Mouse (Mus musculus): ENCODE measurements around the gene C130032M10Rik.

Gene C130032M10Rik

DNA sequence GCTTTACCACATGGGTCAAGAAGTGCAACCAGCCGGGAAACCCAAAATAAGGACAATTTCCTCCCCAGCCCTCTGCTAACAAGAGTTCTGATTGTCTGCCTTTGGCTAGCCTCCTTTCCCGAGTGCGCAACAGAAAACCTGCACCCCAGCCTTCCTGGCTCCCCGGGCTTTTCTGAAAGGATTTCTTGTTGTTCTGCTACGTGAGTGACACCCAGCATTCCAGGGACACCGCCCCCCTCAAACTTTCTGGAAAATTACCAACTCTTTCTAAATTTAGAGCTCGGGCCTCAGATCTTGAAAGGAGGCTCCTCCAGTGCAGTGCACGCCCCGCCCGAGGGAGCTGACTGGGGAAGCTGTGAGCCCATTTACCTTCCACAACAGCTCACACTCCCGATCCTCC lies at the start of gene C130032M10Rik:
TSS of gene C130032M10Rik (plus strand) at position 334 of the 400 bp plus-strand sequence.
- no peak for DNase-seq (ENCODE audit: low spot score in 2 of 2)

DNA sequence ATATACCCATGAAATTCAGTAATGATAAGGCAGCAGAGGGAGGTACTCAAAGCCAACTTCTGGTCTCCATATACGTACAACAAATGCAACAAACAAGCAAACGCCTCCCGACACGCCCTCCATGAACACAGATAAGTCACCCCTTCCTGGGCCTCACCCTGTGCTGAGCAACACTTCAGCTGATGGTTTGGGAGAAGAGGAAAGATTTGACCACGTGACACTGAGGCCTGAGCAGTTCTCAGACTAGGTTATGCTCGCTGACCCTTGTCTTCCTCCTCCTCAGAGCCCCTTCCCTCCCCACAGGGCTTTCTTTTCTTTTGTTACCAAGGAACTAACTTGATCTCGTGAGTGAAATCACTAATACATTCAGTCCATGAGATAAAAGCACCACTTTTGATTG lies 48.6 kb upstream of the C130032M10Rik start:
- DNase-seq (ENCODE audit: low spot score in 2 of 2), result no peak

DNA sequence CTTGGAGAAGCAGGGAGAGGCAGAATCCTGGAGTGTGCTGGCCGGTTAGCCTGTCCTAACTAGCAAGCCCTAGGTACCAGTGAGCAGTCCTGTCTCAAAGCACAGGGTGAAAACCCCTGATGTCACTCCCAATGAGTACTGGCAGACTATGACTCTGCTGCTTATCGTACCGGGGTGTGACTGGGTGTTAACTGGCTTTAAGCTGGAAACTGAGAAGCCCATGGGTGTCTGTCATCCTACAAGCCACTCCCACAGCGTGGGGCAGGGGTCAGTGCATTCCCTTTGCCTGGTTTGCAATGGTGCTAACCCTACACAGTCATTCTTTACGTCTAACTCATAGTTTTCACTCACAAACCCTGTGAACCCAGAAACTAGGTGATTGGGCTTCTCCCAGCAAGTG lies 47.3 kb upstream of the C130032M10Rik start:
- no peak for DNase-seq (ENCODE audit: low spot score in 2 of 2)

DNA sequence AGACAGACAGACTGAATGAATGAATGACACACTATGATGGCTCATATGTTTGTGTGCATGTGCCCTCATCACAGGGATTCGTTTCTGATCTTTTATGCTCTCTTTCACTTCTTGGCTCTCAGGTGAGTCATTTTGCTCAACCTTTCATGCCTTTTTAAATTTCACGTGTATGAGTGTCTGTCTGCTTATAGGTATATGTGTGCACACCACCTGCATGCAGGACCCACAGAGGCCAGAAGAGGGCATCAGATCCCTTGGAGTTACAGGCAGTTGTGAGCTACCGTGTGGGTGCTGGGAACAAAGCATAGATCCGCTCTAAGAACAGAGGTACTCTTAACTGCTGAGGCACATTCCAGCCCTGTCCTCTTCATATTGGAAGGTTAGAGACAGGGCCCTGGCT lies 46.8 kb upstream of the C130032M10Rik start:
- no peak for DNase-seq (ENCODE audit: low spot score in 2 of 2)

DNA sequence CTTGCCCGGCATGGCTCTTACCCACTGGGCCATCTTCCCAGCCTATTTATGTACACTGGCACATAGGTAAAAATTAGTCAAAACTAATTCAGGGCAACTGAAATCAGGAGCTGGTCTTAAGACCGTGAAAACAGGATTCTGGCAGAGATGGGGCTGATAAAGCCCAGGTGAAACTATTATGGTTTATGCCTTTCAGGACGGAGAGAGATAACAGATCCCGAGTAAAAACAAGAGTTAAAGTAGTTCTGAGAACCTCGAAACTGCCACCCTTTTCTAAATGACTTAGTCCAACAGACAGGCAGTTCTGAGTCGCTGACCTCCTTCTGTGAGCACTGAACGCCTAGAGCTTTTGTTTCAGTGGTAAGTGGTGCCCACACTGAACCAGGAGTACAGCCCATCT lies 43.6 kb upstream of the C130032M10Rik start:
- no peak for DNase-seq (ENCODE audit: low spot score in 2 of 2)

DNA sequence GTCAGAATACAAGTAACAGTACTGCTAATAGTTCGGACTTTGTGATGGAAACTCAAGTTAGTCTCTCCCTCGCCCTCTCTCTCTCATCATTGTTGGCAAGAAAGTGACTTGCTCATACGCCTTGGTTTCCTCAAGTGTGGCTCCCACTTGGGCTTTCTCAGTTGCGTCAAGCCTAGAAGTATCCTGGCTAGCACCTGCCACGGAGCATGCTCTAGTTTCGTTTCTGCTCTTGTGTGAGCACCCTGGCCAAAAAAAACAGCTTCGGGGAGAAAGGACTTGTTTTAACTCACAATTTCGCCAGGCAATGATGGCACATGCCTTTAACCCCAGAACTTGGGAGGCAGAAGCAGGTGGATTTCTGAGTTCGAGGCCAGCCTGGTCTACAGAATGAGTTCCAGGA lies 38.5 kb upstream of the C130032M10Rik start:
- no peak for DNase-seq (ENCODE audit: low spot score in 2 of 2)

DNA sequence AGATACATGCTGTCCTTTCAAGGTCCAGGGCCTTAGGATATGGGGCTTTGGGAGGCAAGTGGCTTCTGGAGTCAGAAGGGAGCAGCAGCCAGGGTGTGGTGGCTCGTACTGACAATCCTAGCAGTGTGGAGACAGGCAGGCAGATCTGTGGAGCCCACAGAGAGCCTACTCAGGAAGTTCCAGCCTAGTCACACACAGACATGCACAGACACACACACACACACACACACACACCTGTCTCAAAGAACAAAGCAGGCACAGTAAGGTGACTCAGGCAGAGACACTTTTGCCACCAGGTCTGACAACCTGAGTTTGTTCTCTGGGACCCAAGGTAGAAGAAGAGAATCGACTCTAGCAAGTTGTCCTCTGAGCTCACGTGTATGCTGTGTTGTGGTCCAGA lies 34.6 kb upstream of the C130032M10Rik start:
- no peak for DNase-seq (ENCODE audit: low spot score in 2 of 2)

DNA sequence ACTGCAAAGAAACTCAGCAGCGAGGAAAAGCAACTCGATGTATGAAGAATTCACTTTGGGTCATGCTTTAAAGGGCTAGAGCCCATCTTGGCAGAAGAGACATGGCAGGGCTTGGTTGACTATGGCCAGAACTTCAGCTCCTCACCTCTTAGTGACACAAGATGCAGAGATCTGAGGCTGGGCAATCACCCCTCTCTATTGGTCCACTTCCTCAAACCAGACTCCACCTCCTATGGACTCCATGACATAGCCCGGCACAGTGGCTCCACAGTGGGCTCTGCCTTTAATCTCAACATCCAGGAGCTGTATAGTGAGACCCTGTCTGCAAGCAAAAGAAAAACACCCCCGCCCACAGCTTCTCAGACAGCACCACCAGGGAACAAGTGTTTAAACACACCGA lies 30.7 kb upstream of the C130032M10Rik start:
- DNase-seq (ENCODE audit: low spot score in 2 of 2), result no peak

DNA sequence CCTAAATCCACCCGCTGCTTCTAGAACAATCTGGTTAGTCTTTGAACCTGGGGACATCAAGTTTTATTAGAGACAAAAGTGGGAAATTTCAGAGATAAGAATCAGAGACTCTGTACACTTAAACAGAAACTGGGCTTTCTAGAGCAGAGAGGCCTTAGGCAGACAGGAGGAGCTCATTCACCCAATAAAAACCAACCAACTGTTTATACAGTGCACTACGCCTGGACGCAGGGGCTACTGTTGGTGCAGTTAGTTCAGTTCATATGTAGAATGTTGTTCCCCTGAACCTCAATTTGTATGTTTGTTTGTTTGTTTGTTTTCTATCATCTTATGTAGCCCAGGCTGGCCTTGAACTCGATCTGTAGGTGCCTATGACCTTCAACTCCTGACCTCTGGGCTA lies 28.7 kb upstream of the C130032M10Rik start:
- DNase-seq (ENCODE audit: low spot score in 2 of 2), result no peak

DNA sequence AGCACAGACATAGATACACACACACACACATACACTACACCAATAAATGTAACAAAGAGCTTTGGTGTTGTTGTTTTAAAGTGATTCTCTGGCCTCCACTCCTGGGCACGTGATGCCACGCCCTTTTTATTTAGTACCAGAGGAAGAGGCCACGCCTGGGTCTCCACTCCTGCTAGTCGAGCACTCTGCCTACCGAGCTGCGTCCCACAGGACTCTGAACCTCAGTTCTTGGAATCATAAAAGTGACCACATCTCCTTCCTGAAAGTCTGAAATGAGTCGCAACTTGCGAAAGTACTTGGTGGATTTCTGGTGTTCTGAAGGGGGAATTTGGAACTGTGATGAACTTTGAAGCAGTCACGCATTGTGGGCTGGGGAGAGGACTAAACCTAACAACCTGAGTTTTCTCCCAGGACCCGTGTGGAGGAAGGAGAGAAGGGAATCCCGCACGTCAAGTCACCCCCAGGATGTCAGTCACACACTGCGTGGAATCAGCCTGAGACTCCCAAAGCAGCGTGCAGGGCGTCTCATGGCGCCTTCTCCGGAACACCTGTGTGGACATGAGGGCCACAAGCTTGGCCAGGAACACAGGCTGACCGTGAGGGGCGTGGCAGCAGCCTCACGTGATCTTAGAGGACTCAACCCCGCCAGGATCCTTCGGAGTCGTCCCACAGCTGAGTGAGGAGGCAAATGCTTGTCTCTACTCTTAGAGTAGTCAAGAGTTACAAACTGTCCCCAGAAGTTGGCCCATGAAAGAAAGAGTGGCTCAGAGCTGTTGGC lies 27.8 kb upstream of the C130032M10Rik start:
- DNase-seq (ENCODE audit: low spot score in 2 of 2), result no peak

DNA sequence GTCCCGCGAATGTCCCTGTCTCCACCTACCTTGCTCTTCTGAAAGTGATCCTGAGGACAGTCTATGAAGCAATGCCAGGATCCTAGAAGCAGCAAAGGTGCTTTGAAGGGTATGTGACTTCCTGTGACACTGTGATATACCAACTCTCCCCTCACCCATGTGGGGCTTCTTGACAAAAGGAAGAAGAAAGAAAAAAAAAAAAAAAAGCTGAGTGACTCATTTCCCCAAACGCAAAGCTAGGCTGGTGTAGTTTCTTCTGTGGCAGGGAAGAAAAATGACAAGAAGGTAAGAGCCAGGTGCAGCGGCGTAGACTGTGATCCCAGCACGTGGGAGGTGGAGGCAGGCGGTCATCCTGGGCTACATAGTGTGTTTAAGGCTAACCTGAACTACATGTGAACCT lies 19.0 kb upstream of the C130032M10Rik start:
- DNase-seq (ENCODE audit: low spot score in 2 of 2), result no peak

DNA sequence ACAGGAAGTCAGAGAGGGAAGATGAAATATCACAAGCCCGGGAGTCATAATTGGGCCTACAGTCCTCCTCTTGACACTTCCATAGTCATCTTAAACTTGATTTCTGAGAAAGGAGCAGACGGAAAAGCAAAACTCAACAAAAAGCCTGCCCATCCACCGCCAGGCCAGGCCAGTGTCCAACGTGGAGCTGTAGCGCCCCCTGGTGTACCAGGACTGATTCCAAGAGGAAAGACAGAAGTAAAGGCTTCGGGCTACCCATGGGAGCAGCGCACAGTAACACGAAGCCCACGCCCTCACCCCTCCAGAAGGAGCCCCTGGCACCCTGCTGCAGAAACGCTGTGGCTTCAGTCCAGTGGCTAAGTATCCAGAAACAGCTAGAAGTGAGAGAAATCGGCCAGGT lies 17.3 kb upstream of the C130032M10Rik start:
- peak; percentile 66 to 91 for DNase-seq (ENCODE audit: low spot score in 2 of 2)

DNA sequence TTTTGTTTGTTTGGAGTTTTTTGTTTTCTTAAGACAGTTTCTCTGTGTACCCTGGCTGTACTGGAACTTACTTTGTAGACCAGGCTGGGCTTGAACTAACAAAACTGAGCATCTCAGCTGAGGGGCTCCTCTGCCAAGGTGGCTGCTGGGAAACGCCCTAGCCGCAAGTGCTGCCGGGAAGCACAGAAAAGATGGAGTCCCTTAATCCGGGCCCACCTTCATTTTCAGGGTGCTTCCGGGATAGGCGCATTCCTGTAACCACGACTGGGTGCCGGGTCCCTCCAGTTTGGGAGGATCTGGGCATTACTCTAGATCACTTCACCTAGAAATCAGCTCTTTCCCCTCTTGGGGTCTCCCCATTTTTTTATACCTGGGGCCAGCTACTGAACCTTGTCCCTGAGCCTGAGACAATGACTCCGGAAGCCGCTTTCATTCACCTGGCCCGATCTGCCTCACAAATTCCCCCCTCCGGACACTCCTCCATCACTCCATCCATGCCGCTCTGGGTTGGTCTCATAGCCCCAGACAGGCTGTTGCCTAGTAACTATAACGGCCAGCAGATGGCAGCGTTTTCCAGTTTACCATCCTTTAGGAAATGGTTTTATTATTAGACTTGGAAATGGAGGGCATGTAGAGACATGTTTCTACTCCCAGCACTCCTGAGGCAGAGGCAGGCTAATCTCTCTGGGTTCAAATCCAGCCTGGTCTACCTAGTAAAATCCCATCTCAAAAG lies 15.5 kb upstream of the C130032M10Rik start:
- DNase-seq (ENCODE audit: low spot score in 2 of 2), result no peak

DNA sequence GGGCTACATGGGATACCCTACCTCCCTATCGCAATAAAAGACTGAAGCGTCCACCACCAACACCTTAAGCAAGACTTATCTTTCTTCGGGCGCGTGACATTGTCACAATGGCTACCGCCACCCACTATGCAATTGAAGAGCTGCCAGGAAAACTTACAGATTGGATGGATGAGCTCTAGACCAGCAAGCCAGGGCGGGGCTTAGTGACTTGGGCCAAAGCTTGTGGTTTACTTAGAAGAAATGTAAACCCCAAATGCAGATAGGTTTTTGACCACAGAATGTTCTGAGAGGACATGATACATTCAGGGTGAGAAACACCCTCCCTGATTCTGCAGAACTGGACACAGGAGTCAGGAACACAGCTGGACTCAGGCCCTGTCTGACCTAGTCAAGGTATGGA lies 14.4 kb upstream of the C130032M10Rik start:
- DNase-seq (ENCODE audit: low spot score in 2 of 2), result no peak

DNA sequence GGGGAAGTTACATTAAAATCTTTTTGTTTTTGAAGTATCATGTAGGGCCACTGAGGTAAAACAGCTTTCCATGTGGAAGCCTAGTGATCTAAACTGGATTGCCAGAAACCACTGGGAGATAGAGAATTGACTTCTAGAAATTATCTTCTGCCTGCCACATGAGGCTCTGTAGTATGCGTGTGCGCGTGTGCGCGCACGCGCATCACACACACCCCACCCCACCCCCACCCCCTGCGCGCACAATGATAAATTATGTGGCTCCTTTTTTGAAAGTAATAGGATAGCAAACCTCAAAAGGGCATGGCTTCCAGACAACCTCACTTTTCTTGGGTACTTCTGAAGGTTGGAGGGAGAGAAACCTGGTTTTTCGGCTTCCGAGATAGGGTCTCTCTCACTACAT lies 13.6 kb upstream of the C130032M10Rik start:
- DNase-seq (ENCODE audit: low spot score in 2 of 2), result no peak

DNA sequence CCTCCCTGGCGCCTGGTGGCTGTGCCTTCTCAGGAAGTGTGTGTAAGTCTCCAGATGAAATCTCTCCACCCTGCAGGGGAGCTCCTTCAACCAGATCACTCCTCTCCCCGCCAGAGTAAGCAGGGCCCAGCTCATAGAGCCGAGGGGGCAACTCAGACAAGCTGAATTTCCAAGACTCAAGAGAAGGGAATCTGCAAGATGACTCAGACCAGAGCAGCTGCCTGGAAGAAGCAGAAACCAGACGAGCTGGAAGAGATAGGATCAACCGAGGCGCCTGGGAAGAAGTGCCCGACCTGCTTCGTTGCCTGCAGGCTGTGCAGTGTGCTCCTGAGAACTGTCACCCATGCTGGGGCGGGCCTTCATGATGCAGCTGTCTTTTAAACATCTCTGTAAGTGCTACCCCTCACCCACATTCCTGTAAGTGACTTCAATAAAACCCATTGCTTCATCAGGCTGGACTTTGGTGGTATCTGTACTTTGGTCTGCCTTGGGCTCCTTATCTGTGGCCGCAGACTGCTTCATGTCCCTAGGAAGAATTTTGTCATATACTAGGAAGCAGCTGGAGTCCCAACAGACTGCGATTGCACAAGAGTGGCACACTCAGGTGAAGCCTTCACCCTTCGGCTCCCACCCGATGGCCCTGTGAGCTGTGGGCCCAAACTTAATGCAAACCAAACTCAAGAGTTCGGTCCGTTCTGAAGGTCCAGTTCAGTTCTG lies 12.6 kb upstream of the C130032M10Rik start:
- peak in 1 of 2 experiments; percentile 38 for DNase-seq (ENCODE audit: low spot score in 2 of 2)

DNA sequence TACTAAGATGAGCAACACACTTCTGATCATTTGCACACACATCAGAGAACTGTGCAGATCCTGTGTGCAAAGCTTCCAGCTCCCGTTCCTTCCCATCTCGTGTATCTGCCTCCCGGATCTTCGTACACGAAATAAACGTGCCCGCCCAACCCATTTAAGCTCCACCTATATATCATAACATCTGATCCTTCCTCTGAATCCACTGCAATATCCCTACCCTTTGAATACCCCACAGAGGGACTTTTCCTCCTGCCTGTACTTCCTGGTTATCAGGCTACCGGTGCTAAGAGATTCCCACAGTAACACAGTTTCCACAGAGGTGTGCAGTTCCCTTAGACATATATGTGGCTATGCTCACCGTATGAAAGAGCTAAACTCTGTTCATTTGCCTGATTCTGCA lies 10.7 kb upstream of the C130032M10Rik start, which contains the start of gene Ccr4:
TSS of gene Ccr4 (minus strand) at position 101 of the 400 bp plus-strand sequence.
- no peak for DNase-seq (ENCODE audit: low spot score in 2 of 2)

DNA sequence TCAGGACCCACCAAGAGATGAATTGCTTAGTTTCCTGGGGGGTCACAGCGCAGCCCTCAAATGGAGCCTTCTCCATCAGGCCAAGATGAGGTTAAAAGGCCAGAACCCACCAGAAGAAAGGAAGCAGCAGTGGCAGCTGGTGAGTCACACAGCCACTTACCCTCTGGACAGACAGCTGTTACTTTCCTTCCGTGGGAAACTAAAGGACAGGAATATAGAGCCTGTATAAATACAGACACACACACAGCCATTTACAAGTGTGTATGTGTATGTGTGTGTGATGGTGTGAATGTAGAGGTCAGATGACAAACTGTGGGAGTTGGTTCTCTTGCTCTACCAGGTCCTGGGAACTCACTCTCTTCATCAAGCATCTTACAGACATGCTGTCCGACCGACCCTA lies 8.9 kb upstream of the C130032M10Rik start:
- DNase-seq (ENCODE audit: low spot score in 2 of 2), result no peak

DNA sequence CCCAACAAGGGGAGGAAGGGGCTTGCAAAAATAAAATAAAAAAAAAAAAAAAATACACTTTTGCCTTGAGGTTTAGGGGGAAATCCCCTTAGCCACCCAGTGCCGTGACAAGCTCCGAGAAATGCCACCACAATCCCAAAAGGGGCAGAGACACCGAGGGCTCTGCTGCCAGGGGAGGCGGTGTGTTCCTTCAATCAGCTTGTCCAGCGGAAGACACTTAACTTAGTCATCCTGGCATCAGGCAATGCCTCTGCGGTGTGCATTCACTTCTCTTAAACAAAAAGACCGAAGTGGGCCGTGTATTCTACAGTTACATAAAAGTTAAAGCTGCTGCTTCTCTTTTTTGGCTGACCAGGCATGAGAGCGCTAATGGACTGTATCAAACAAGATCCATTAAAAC lies 8.1 kb upstream of the C130032M10Rik start:
- DNase-seq (ENCODE audit: low spot score in 2 of 2), result no peak

DNA sequence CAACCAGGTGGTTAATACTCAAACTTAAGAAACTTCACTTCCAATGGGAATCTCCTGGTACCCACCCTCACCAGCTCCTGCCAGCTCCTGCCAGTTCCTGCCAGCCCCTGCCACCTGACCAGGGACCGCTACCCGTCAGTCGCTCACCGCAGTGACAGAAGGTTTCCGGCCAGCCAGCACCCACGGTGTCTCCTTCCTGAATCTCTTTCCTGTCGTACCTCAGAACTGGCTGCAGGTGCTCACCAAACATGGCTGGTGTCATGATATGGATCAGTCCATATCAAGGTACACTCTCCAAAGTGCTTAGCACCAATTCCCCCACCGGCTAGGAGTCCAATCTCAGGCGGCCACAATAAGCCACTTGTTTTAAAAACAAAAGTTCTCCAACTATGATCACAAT lies 5.7 kb upstream of the C130032M10Rik start:
- DNase-seq (ENCODE audit: low spot score in 2 of 2), result no peak

DNA sequence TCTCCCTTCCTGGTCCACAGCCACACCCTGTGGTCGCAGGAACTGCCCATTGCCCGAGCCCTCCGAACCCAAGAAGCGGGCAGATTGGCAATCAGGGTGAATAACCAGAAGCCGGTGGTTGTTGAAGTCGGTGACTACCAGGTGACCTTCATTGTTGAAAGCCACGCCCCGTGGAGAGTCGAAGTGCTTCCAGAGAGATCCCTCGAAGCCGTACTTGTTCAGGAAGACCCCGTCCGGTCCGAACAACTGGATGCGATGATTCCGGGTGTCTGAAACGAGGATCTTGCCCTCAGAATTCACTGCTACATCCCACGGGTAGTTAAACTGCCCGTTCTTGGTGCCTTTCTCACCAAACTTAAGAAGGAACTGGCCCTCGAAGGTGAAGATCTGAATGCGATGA lies 2.7 kb upstream of the C130032M10Rik start:
- no peak for DNase-seq (ENCODE audit: low spot score in 2 of 2)

DNA sequence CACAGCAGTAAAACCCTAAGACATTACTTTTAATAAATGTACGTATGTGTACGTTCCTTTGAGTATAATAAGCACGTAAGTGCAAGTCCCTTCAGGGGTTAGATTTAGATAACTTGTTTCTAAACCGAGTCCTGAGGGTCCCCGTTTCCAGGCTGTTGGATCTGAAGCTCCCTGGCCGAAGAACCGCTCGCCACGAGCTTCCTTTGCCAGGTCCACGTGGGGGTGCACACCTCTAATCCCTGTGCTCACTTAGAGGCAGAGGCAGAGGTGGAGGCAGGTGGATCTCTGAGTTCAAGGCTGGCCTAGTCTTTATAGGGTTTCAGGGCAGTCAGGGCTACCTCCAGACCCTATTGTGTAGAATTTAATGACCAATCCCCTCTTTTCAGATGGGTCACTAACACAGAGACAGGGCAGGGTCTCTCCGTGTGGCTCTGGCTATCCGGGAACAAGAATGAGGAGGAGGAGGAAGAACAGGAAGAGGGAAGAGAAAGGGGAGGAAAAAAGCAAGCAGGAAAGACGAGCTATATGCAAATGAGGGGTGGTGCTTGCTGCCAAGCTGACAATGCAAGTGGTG lies 2.5 kb downstream of the C130032M10Rik start:
- no peak for DNase-seq (ENCODE audit: low spot score in 2 of 2)

Data from urinary bladder, postnatal 4 days (tissue).